Mouse (Mus musculus) layer of hippocampus, adult 8-10 months (tissue): Measurements from ENCODE around the gene Kdm1b. TPM values are rescaled to one million over a fixed set of nuclear protein-coding genes. Genes with fewer than 3 reads are reported as not detected.

Experiments
- DNase-seq, 2 experiments: peaks; one replicate each; pipeline ENCODE4 v3.0.0; 2022; ENCODE audit warnings: low spot score in 2 of 2
- total RNA-seq, 4 experiments: library from RNA; stranded (reverse); gene quantifications; 2 replicates each; pipeline ENCODE4 v1.2.4; 2022

Gene Kdm1b
- total RNA-seq, 4 experiments from 2014 or later = 7.7 to 11.0 (median 9.9) TPM

GRCm38 (mm10) chr13:47106580-47106888 lies 63.2 kb downstream of the Kdm1b start:
- DNase-seq = peak in 1 of 2 experiments; percentile 15

- DNase-seq = no peak
Measured at GRCm38 (mm10) chr13:47109239-47109638, 65.9 kb downstream of the Kdm1b start.

GRCm38 (mm10) chr13:47111185-47111584 lies 67.9 kb downstream of the Kdm1b start:
- no peak for DNase-seq

GRCm38 (mm10) chr13:47112056-47112455 lies 68.8 kb downstream of the Kdm1b start:
- no peak for DNase-seq

- no peak for DNase-seq
Measured at GRCm38 (mm10) chr13:47112924-47113323, 69.6 kb downstream of the Kdm1b start.

GRCm38 (mm10) chr13:47116000-47116399 lies 72.7 kb downstream of the Kdm1b start:
- no peak for DNase-seq

- no peak for DNase-seq
Measured at GRCm38 (mm10) chr13:47121333-47121889, 78.1 kb downstream of the Kdm1b start.

- peak in 1 of 2 experiments; percentile 29 for DNase-seq
Measured at GRCm38 (mm10) chr13:47122537-47123430, 79.5 kb downstream of the Kdm1b start, which contains the start of gene Rnf144b. Gene Rnf144b, plus strand, starts transcription at chr13:47122656.

GRCm38 (mm10) chr13:47124449-47124848 lies 81.2 kb downstream of the Kdm1b start:
- no peak for DNase-seq

GRCm38 (mm10) chr13:47124986-47125385 lies 81.7 kb downstream of the Kdm1b start:
- DNase-seq = no peak

GRCm38 (mm10) chr13:47125595-47125994 lies 82.3 kb downstream of the Kdm1b start:
- DNase-seq = no peak

GRCm38 (mm10) chr13:47129090-47129489 lies 85.8 kb downstream of the Kdm1b start:
- no peak for DNase-seq

- DNase-seq = no peak
Measured at GRCm38 (mm10) chr13:47133058-47133457, 89.8 kb downstream of the Kdm1b start.

GRCm38 (mm10) chr13:47134836-47135235 lies 91.5 kb downstream of the Kdm1b start:
- DNase-seq = no peak

Other genes with a start within 250 kb of the Kdm1b start
- gene Kif13a, start 113.6 kb upstream of the Kdm1b start, total RNA-seq = 10 to 100 TPM; 22.8 to 32.5 (median 26.4) TPM
- gene Nhlrc1, start 28.6 kb upstream of the Kdm1b start, total RNA-seq = 10 to 100 TPM; 15.4 to 19.6 (median 17.9) TPM
- gene Tpmt, start 1.2 kb downstream of the Kdm1b start, total RNA-seq = 10 to 100 TPM in 2 of 4 experiments, 1 to 10 TPM in 2; 7.8 to 11.9 (median 9.4) TPM
- 10 to 100 TPM; 39.4 to 59.7 (median 46.9) TPM for gene Dek, start 62.7 kb downstream of the Kdm1b start, total RNA-seq
- gene Rnf144b, start 79.2 kb downstream of the Kdm1b start, total RNA-seq = 10 to 100 TPM; 12.8 to 18.5 (median 15.1) TPM